Mouse (Mus musculus) stomach, embryonic 16.5 days (tissue): ENCODE results near the gene Polr2b. TPM values are rescaled to one million over a fixed set of nuclear protein-coding genes. Genes with fewer than 3 reads are reported as not detected.

ENCODE experiments used
- ATAC-seq: fragments of 200-750 bp; cut with Nextera tagmentation; 2 replicates; pipeline ENCODE4 v1.8.0; 2017; ENCODE audit warnings: moderate number of reproducible peaks, moderate TSS enrichment; ENCODE audit not compliant: insufficient read depth, low FRiP score
- H3K27ac ChIP-seq: fragments of 300-500 bp; sonication (generic); 2 replicates; pipeline ENCODE4 v1.5.1; 2014; ENCODE audit warnings: low read length
- H3K27me3 ChIP-seq: fragments of 300-500 bp; sonication (generic); 2 replicates; pipeline ENCODE4 v1.6.1; 2014; ENCODE audit warnings: low read length, control low read depth, mixed read lengths; ENCODE audit not compliant: control insufficient read depth, insufficient read depth
- H3K36me3 ChIP-seq: fragments of 300-500 bp; sonication (generic); 2 replicates; pipeline ENCODE4 v1.6.1; 2014; ENCODE audit warnings: low read length; ENCODE audit not compliant: control insufficient read depth, insufficient read depth
- H3K4me1 ChIP-seq: fragments of 300-500 bp; sonication (generic); 2 replicates; pipeline ENCODE4 v1.6.1; 2014; ENCODE audit warnings: low read length, control low read depth, mixed read lengths; ENCODE audit not compliant: control insufficient read depth, insufficient read depth
- H3K4me2 ChIP-seq: fragments of 300-500 bp; sonication (generic); 2 replicates; pipeline ENCODE4 v1.6.1; 2014; ENCODE audit warnings: low read depth, low read length, mixed read lengths
- H3K4me3 ChIP-seq: fragments of 300-500 bp; sonication (generic); replicated peaks from 2 replicates; pipeline ENCODE4 v1.5.1; 2014; ENCODE audit warnings: mild to moderate bottlenecking, low read length
- H3K9ac ChIP-seq: fragments of 300-500 bp; sonication (generic); 2 replicates; pipeline ENCODE4 v1.6.1; 2014; ENCODE audit warnings: low read length
- H3K9me3 ChIP-seq: fragments of 300-500 bp; sonication (generic); replicated peaks from 2 replicates; pipeline ENCODE4 v1.6.1; 2016; ENCODE audit warnings: low read length, control low read depth; ENCODE audit not compliant: control insufficient read depth
- WGBS: fragments of 180-500 bp; shearing (Covaris S2); extraction: QIAGEN DNeasy Blood & Tissue Kit; methylation state at CpG from one replicate; pipeline ENCODE4 v1.1.7; 2014; 5-methylcytosine and 5-hydroxymethylcytosine counted together
- polyA plus RNA-seq: library from polyadenylated mRNA; unstranded; fragments of >200 nt; fragmentation: Nextera tagmentation; extraction: Ambion mirVana; gene quantifications from 2 replicates; pipeline ENCODE4 v1.2.1, GENCODE M21; 2015

Gene Polr2b
- polyA plus RNA-seq, 1 experiment from 2014 or later = 51.1 TPM

GRCm38 (mm10) chr5:77355307-77356265 lies 45.6 kb downstream of the Polr2b start:
- Histone ChIP-seq H3K27ac (peak overlapping the region; percentile 91), H3K9ac (peak overlapping the region; percentile 51), H3K9me3 (no peaks in the 10 kb centered on the region), H3K4me1 (peaks cover 27% of the 10 kb centered on the region), H3K4me3 (no peak overlapping the region), H3K4me2 (0 out of 2 replicates have a peak overlapping the region, but pooled peaks have one; percentile 11), H3K27me3 (no peaks in the 10 kb centered on the region), H3K36me3 (peaks cover 5% of the 10 kb centered on the region; the same call in 1 of the 2 replicates)
- 61% methylated on average over 19 of the region's 19 CpGs for WGBS
- ATAC-seq = no peak

GRCm38 (mm10) chr5:77357405-77358149 lies 47.6 kb downstream of the Polr2b start:
- Histone ChIP-seq H3K4me2 (peak overlapping the region; percentile 66), H3K4me3 (peak overlapping the region; percentile 41), H3K9me3 (no peaks in the 10 kb centered on the region), H3K4me1 (peaks cover 27% of the 10 kb centered on the region), H3K36me3 (no peaks in the 10 kb centered on the region), H3K27ac (peak overlapping the region; percentile 79), H3K9ac (peak overlapping the region; percentile 60), H3K27me3 (no peaks in the 10 kb centered on the region)
- peak; percentile 65 for ATAC-seq
- 16% methylated on average over 22 of the region's 22 CpGs for WGBS

GRCm38 (mm10) chr5:77358347-77358746 lies 48.4 kb downstream of the Polr2b start:
- H3K9me3 ChIP-seq = no peaks in the 10 kb centered on the region
- WGBS = under 1% methylated on average over 10 of the region's 10 CpGs
- no peaks in the 10 kb centered on the region for H3K27me3 ChIP-seq
- peaks cover 27% of the 10 kb centered on the region for H3K4me1 ChIP-seq
- ATAC-seq = peak; percentile 76; the same call in 1 of the 2 replicates
- peak overlapping the region; percentile 60 for H3K9ac ChIP-seq
- peak overlapping the region; percentile 66 for H3K4me2 ChIP-seq
- peak overlapping the region; percentile 41 for H3K4me3 ChIP-seq
- no peaks in the 10 kb centered on the region for H3K36me3 ChIP-seq
- H3K27ac ChIP-seq = peak overlapping the region; percentile 79

- Histone ChIP-seq H3K4me3 (no peak overlapping the region), H3K36me3 (no peaks in the 10 kb centered on the region), H3K4me2 (no peak overlapping the region), H3K27me3 (no peaks in the 10 kb centered on the region), H3K9ac (no peak overlapping the region), H3K4me1 (peaks cover 31% of the 10 kb centered on the region), H3K9me3 (no peaks in the 10 kb centered on the region), H3K27ac (no peak overlapping the region)
- WGBS = 89% methylated on average over 4 of the region's 4 CpGs
- ATAC-seq = no peak
These were observed 50.0 kb downstream of the Polr2b start for GRCm38 (mm10) chr5:77359971-77360370.

- no peak for ATAC-seq
- H3K9ac ChIP-seq = no peak overlapping the region
- no peaks in the 10 kb centered on the region for H3K9me3 ChIP-seq
- 62% methylated on average over 4 of the region's 4 CpGs for WGBS
- H3K4me3 ChIP-seq = no peak overlapping the region
- H3K4me1 ChIP-seq = peaks cover 26% of the 10 kb centered on the region
- H3K4me2 ChIP-seq = no peak overlapping the region
- no peaks in the 10 kb centered on the region for H3K27me3 ChIP-seq
- H3K27ac ChIP-seq = no peak overlapping the region
- H3K36me3 ChIP-seq = no peaks in the 10 kb centered on the region
These were observed 51.1 kb downstream of the Polr2b start for GRCm38 (mm10) chr5:77361006-77361405.

- 40% methylated on average over 3 of the region's 3 CpGs for WGBS
- Histone ChIP-seq H3K4me3 (no peak overlapping the region), H3K36me3 (no peaks in the 10 kb centered on the region), H3K27me3 (no peaks in the 10 kb centered on the region), H3K9ac (no peak overlapping the region), H3K9me3 (no peaks in the 10 kb centered on the region), H3K27ac (no peak overlapping the region), H3K4me1 (peaks cover 19% of the 10 kb centered on the region; the same call in 1 of the 2 replicates), H3K4me2 (no peak overlapping the region)
- no peak for ATAC-seq
These were observed 52.2 kb downstream of the Polr2b start for GRCm38 (mm10) chr5:77362120-77362519.

GRCm38 (mm10) chr5:77363650-77364049 lies 53.7 kb downstream of the Polr2b start:
- Histone ChIP-seq H3K9me3 (no peaks in the 10 kb centered on the region), H3K4me1 (peaks cover 17% of the 10 kb centered on the region), H3K4me2 (no peak overlapping the region), H3K9ac (no peak overlapping the region), H3K36me3 (no peaks in the 10 kb centered on the region), H3K27ac (no peak overlapping the region), H3K27me3 (no peaks in the 10 kb centered on the region), H3K4me3 (no peak overlapping the region)
- no peak for ATAC-seq
- 71% methylated on average over 6 of the region's 6 CpGs for WGBS

- peaks cover 21% of the 10 kb centered on the region for H3K4me1 ChIP-seq
- H3K4me3 ChIP-seq = no peak overlapping the region
- no peaks in the 10 kb centered on the region for H3K27me3 ChIP-seq
- WGBS = 74% methylated on average over 3 of the region's 3 CpGs
- H3K9me3 ChIP-seq = no peaks in the 10 kb centered on the region
- H3K4me2 ChIP-seq = no peak overlapping the region
- peak overlapping the region; percentile 9; the same call in 1 of the 2 replicates for H3K27ac ChIP-seq
- no peak overlapping the region for H3K9ac ChIP-seq
- H3K36me3 ChIP-seq = no peaks in the 10 kb centered on the region
- ATAC-seq = no peak; the same call in 1 of the 2 replicates
These were observed 54.6 kb downstream of the Polr2b start for GRCm38 (mm10) chr5:77364443-77365038.
